Mouse (Mus musculus): ENCODE results near the gene Tgm1. TPM values are rescaled to one million over a fixed set of nuclear protein-coding genes. Genes with fewer than 3 reads are reported as not detected.
A peak's percentile ranks its signal among the peaks of the same experiment; 100 is the strongest.

Tgm1 gene
- polyA plus RNA-seq, 1 experiment from 2014 or later, result 1.5 TPM

- Histone ChIP-seq H3K27me3 (ENCODE audit: low read depth, poor library complexity, severe bottlenecking) (peaks cover 7% of the 10 kb centered on the region; the same call in 1 of the 2 replicates), H3K9me3 (replicated peaks) (no peaks in the 10 kb centered on the region), H3K36me3 (peaks cover 24% of the 10 kb centered on the region), H3K27ac (no peak overlapping the region), H3K4me3 (no peak overlapping the region), H3K4me1 (no peaks in the 10 kb centered on the region)
- WGBS, result 93% methylated on average over 4 of the region's 4 CpGs
- no peak for DNase-seq (ENCODE audit: low spot score)
Observed at GRCm38 (mm10) chr14:55735758-55736157, 22.0 kb upstream of the Tgm1 start.

GRCm38 (mm10) chr14:55735334-55735733 lies 21.6 kb upstream of the Tgm1 start:
- WGBS, result 79% methylated on average over 3 of the region's 3 CpGs
- Histone ChIP-seq H3K9me3 (replicated peaks) (no peaks in the 10 kb centered on the region), H3K4me3 (no peak overlapping the region), H3K27me3 (ENCODE audit: low read depth, poor library complexity, severe bottlenecking) (peaks cover 10% of the 10 kb centered on the region; the same call in 1 of the 2 replicates), H3K36me3 (peaks cover 20% of the 10 kb centered on the region), H3K27ac (no peak overlapping the region), H3K4me1 (no peaks in the 10 kb centered on the region)
- no peak for DNase-seq (ENCODE audit: low spot score)

GRCm38 (mm10) chr14:55734869-55735268 lies 21.1 kb upstream of the Tgm1 start:
- no peaks in the 10 kb centered on the region for H3K4me1 ChIP-seq
- WGBS, result 81% methylated on average over 7 of the region's 7 CpGs

GRCm38 (mm10) chr14:55733889-55734288 lies 20.2 kb upstream of the Tgm1 start:
- 79% methylated on average over 10 of the region's 10 CpGs for WGBS
- Histone ChIP-seq H3K36me3 (peaks cover 6% of the 10 kb centered on the region), H3K9me3 (replicated peaks) (no peaks in the 10 kb centered on the region), H3K4me1 (no peaks in the 10 kb centered on the region), H3K27me3 (ENCODE audit: low read depth, poor library complexity, severe bottlenecking) (peaks cover 10% of the 10 kb centered on the region; the same call in 1 of the 2 replicates), H3K27ac (no peak overlapping the region), H3K4me3 (no peak overlapping the region)
- no peak for DNase-seq (ENCODE audit: low spot score)

More at GRCm38 (mm10) chr14:55734869-55735268, 21.1 kb upstream of the Tgm1 start:
- Histone ChIP-seq H3K27me3 (ENCODE audit: low read depth, poor library complexity, severe bottlenecking) (peaks cover 10% of the 10 kb centered on the region; the same call in 1 of the 2 replicates), H3K9me3 (replicated peaks) (no peaks in the 10 kb centered on the region), H3K27ac (no peak overlapping the region), H3K4me3 (no peak overlapping the region), H3K36me3 (peaks cover 15% of the 10 kb centered on the region)
- no peak for DNase-seq (ENCODE audit: low spot score)

- Histone ChIP-seq H3K9me3 (replicated peaks) (no peaks in the 10 kb centered on the region), H3K27me3 (ENCODE audit: low read depth, poor library complexity, severe bottlenecking) (peaks cover 10% of the 10 kb centered on the region), H3K4me3 (no peak overlapping the region), H3K27ac (no peak overlapping the region), H3K4me1 (no peaks in the 10 kb centered on the region), H3K36me3 (no peaks in the 10 kb centered on the region)
- no peak for DNase-seq (ENCODE audit: low spot score)
- WGBS, result 78% methylated on average over 7 of the region's 7 CpGs
Observed at GRCm38 (mm10) chr14:55730531-55731032, 16.9 kb upstream of the Tgm1 start.

GRCm38 (mm10) chr14:55730116-55730515 lies 16.4 kb upstream of the Tgm1 start:
- peaks cover 10% of the 10 kb centered on the region for H3K27me3 ChIP-seq (ENCODE audit: low read depth, poor library complexity, severe bottlenecking)
- no peaks in the 10 kb centered on the region for H3K36me3 ChIP-seq
- 83% methylated on average over 7 of the region's 7 CpGs for WGBS
- H3K27ac ChIP-seq, result no peak overlapping the region
- no peaks in the 10 kb centered on the region for H3K4me1 ChIP-seq
- no peak for DNase-seq (ENCODE audit: low spot score)
- H3K4me3 ChIP-seq, result no peak overlapping the region
- H3K9me3 ChIP-seq (replicated peaks), result no peaks in the 10 kb centered on the region

GRCm38 (mm10) chr14:55727889-55728685 lies 14.4 kb upstream of the Tgm1 start:
- peaks cover 10% of the 10 kb centered on the region for H3K27me3 ChIP-seq (ENCODE audit: low read depth, poor library complexity, severe bottlenecking)
- no peak overlapping the region for H3K4me3 ChIP-seq
- WGBS, result 78% methylated on average over 8 of the region's 8 CpGs
- no peaks in the 10 kb centered on the region for H3K9me3 ChIP-seq (replicated peaks)
- no peak overlapping the region for H3K27ac ChIP-seq
- DNase-seq (ENCODE audit: low spot score), result no peak
- no peaks in the 10 kb centered on the region for H3K36me3 ChIP-seq
- no peaks in the 10 kb centered on the region for H3K4me1 ChIP-seq

- H3K36me3 ChIP-seq, result no peaks in the 10 kb centered on the region
- H3K4me3 ChIP-seq, result no peak overlapping the region
- H3K27ac ChIP-seq, result no peak overlapping the region
- peaks cover 9% of the 10 kb centered on the region for H3K4me1 ChIP-seq
- peaks cover 9% of the 10 kb centered on the region for H3K27me3 ChIP-seq (ENCODE audit: low read depth, poor library complexity, severe bottlenecking)
- H3K9me3 ChIP-seq (replicated peaks), result no peaks in the 10 kb centered on the region
- DNase-seq (ENCODE audit: low spot score), result no peak
Observed at GRCm38 (mm10) chr14:55726261-55726660, 12.5 kb upstream of the Tgm1 start.

GRCm38 (mm10) chr14:55724411-55724871 lies 10.7 kb upstream of the Tgm1 start:
- no peak for DNase-seq (ENCODE audit: low spot score)
- H3K36me3 ChIP-seq, result 0 out of 2 replicates have a peak, but pooled peaks cover 6% of the 10 kb centered on the region
- H3K4me3 ChIP-seq, result no peak overlapping the region
- H3K4me1 ChIP-seq, result peaks cover 13% of the 10 kb centered on the region
- WGBS, result 70% methylated on average over 8 of the region's 8 CpGs
- H3K27me3 ChIP-seq (ENCODE audit: low read depth, poor library complexity, severe bottlenecking), result no peaks in the 10 kb centered on the region; the same call in 1 of the 2 replicates
- no peaks in the 10 kb centered on the region for H3K9me3 ChIP-seq (replicated peaks)
- no peak overlapping the region for H3K27ac ChIP-seq

- Histone ChIP-seq H3K27ac (no peak overlapping the region), H3K36me3 (peaks cover 15% of the 10 kb centered on the region), H3K9me3 (replicated peaks) (no peaks in the 10 kb centered on the region), H3K4me3 (no peak overlapping the region), H3K27me3 (ENCODE audit: low read depth, poor library complexity, severe bottlenecking) (no peaks in the 10 kb centered on the region; the same call in 1 of the 2 replicates), H3K4me1 (peaks cover 13% of the 10 kb centered on the region)
- DNase-seq (ENCODE audit: low spot score), result no peak
- 94% methylated on average over 7 of the region's 7 CpGs for WGBS
Observed at GRCm38 (mm10) chr14:55723433-55723832, 9.7 kb upstream of the Tgm1 start.

- Histone ChIP-seq H3K27me3 (ENCODE audit: low read depth, poor library complexity, severe bottlenecking) (no peaks in the 10 kb centered on the region; the same call in 1 of the 2 replicates), H3K4me1 (peaks cover 13% of the 10 kb centered on the region), H3K36me3 (peaks cover 23% of the 10 kb centered on the region), H3K27ac (peak overlapping the region; percentile 89), H3K9me3 (replicated peaks) (no peaks in the 10 kb centered on the region), H3K4me3 (peak overlapping the region; percentile 78)
- 54% methylated on average over 8 of the region's 8 CpGs for WGBS
- DNase-seq (ENCODE audit: low spot score), result no peak
Observed at GRCm38 (mm10) chr14:55722438-55722945, 8.8 kb upstream of the Tgm1 start.

GRCm38 (mm10) chr14:55721700-55722437 lies 8.1 kb upstream of the Tgm1 start, which contains the start of gene Rabggta:
Rabggta (minus strand) TSS chr14:55722263.
- Histone ChIP-seq H3K9me3 (replicated peaks) (no peaks in the 10 kb centered on the region), H3K27ac (peak within 1 kb of the TSS; percentile 89), H3K4me1 (peaks cover 16% of the 10 kb centered on the region), H3K27me3 (ENCODE audit: low read depth, poor library complexity, severe bottlenecking) (no peaks in the 10 kb centered on the region), H3K36me3 (peaks cover 29% of the 10 kb centered on the region), H3K4me3 (peak within 1 kb of the TSS; percentile 78)
- under 1% methylated on average over 50 of the region's 50 CpGs for WGBS
- DNase-seq (ENCODE audit: low spot score), result peak; percentile 98

Measured in limb, embryonic 10.5 days (tissue).